Mouse (Mus musculus): Measurements from ENCODE around the gene Pla1a. TPM values are rescaled to one million over a fixed set of nuclear protein-coding genes. Genes with fewer than 3 reads are reported as not detected.

Pla1a gene
- polyA plus RNA-seq, 1 experiment from 2014 or later = 0.38 TPM

- no peaks in the 10 kb centered on the region for H3K9me3 ChIP-seq (ENCODE audit: control insufficient read depth, low read length)
- peaks cover 9% of the 10 kb centered on the region for H3K4me1 ChIP-seq (replicated peaks; ENCODE audit: control insufficient read depth, insufficient read depth, low read length)
- no peak overlapping the region for H3K9ac ChIP-seq (replicated peaks; ENCODE audit: low read depth, low read length)
- no peak overlapping the region for H3K27ac ChIP-seq (ENCODE audit: low read length)
- 97% methylated on average over 1 of the region's 2 CpGs for WGBS
- no peak for ATAC-seq
- no peak overlapping the region for H3K4me2 ChIP-seq (ENCODE audit: low read length)
- H3K4me3 ChIP-seq (replicated peaks; ENCODE audit: low read length) = no peak overlapping the region
- no peaks in the 10 kb centered on the region for H3K27me3 ChIP-seq (replicated peaks; ENCODE audit: control insufficient read depth, insufficient read depth, low read length)
- peaks cover 15% of the 10 kb centered on the region for H3K36me3 ChIP-seq (ENCODE audit: control insufficient read depth, insufficient read depth)
Observed at GRCm38 (mm10) chr16:38349881-38350280, 83.1 kb downstream of the Pla1a start.

- no peaks in the 10 kb centered on the region for H3K27me3 ChIP-seq (replicated peaks; ENCODE audit: control insufficient read depth, insufficient read depth, low read length)
- ATAC-seq = no peak
- H3K4me2 ChIP-seq (ENCODE audit: low read length) = no peak overlapping the region
- no peak overlapping the region for H3K9ac ChIP-seq (replicated peaks; ENCODE audit: low read depth, low read length)
- peaks cover 9% of the 10 kb centered on the region for H3K4me1 ChIP-seq (replicated peaks; ENCODE audit: control insufficient read depth, insufficient read depth, low read length)
- H3K36me3 ChIP-seq (ENCODE audit: control insufficient read depth, insufficient read depth) = peaks cover 15% of the 10 kb centered on the region
- 94% methylated on average over 9 of the region's 9 CpGs for WGBS
- H3K4me3 ChIP-seq (replicated peaks; ENCODE audit: low read length) = no peak overlapping the region
- no peaks in the 10 kb centered on the region for H3K9me3 ChIP-seq (ENCODE audit: control insufficient read depth, low read length)
- no peak overlapping the region for H3K27ac ChIP-seq (ENCODE audit: low read length)
Observed at GRCm38 (mm10) chr16:38348217-38348761, 84.7 kb downstream of the Pla1a start.

GRCm38 (mm10) chr16:38347588-38347987 is 85.4 kb downstream of the Pla1a start:
- H3K4me3 ChIP-seq (replicated peaks; ENCODE audit: low read length) = peak overlapping the region; percentile 79
- H3K4me1 ChIP-seq (replicated peaks; ENCODE audit: control insufficient read depth, insufficient read depth, low read length) = peaks cover 9% of the 10 kb centered on the region
- no peaks in the 10 kb centered on the region for H3K9me3 ChIP-seq (ENCODE audit: control insufficient read depth, low read length)
- peaks cover 15% of the 10 kb centered on the region for H3K36me3 ChIP-seq (ENCODE audit: control insufficient read depth, insufficient read depth)
- H3K27me3 ChIP-seq (replicated peaks; ENCODE audit: control insufficient read depth, insufficient read depth, low read length) = no peaks in the 10 kb centered on the region
- WGBS = 64% methylated on average over 6 of the region's 6 CpGs
- no peak for ATAC-seq
- no peak overlapping the region; the same call in 1 of the 2 replicates for H3K9ac ChIP-seq (replicated peaks; ENCODE audit: low read depth, low read length)
- H3K4me2 ChIP-seq (ENCODE audit: low read length) = peak overlapping the region; percentile 70
- H3K27ac ChIP-seq (ENCODE audit: low read length) = no peak overlapping the region

- 3% methylated on average over 35 of the region's 35 CpGs for WGBS
- H3K4me2 ChIP-seq (ENCODE audit: low read length) = peak within 1 kb of the TSS; percentile 70
- H3K36me3 ChIP-seq (ENCODE audit: control insufficient read depth, insufficient read depth) = peaks cover 10% of the 10 kb centered on the region
- ATAC-seq = peak; percentile 99
- H3K4me3 ChIP-seq (replicated peaks; ENCODE audit: low read length) = peak within 1 kb of the TSS; percentile 79
- H3K4me1 ChIP-seq (replicated peaks; ENCODE audit: control insufficient read depth, insufficient read depth, low read length) = peaks cover 13% of the 10 kb centered on the region
- no peaks in the 10 kb centered on the region for H3K27me3 ChIP-seq (replicated peaks; ENCODE audit: control insufficient read depth, insufficient read depth, low read length)
- peak within 1 kb of the TSS; percentile 79 for H3K27ac ChIP-seq (ENCODE audit: low read length)
- no peaks in the 10 kb centered on the region for H3K9me3 ChIP-seq (ENCODE audit: control insufficient read depth, low read length)
- H3K9ac ChIP-seq (replicated peaks; ENCODE audit: low read depth, low read length) = peak within 1 kb of the TSS; percentile 79
Observed at GRCm38 (mm10) chr16:38346529-38347325, 86.2 kb downstream of the Pla1a start, which contains the start of the genes Cox17 and Gm21987. Gene Cox17, plus strand, starts transcription at chr16:38346991. Gene Gm21987, plus strand, starts transcription at chr16:38347040.

Other genes starting within 250 kb of the Pla1a start
- not detected in 2 replicates for gene Nr1i2, start 138.3 kb downstream of the Pla1a start, polyA plus RNA-seq (2015; fragmentation: Nextera tagmentation; extraction: Ambion mirVana)
- 0.43 and 0.66 TPM in 2 replicates for gene Maats1, start 91.0 kb downstream of the Pla1a start, polyA plus RNA-seq (2015; fragmentation: Nextera tagmentation; extraction: Ambion mirVana)
- gene Cox17, start 86.2 kb downstream of the Pla1a start, polyA plus RNA-seq (2015; fragmentation: Nextera tagmentation; extraction: Ambion mirVana) = 85.4 and 88.6 TPM in 2 replicates
- gene Gm21987, start 86.1 kb downstream of the Pla1a start, polyA plus RNA-seq (2015; fragmentation: Nextera tagmentation; extraction: Ambion mirVana) = not detected in 2 replicates
- 0.31 and 0.51 TPM in 2 replicates for gene Popdc2, start 70.9 kb downstream of the Pla1a start, polyA plus RNA-seq (2015; fragmentation: Nextera tagmentation; extraction: Ambion mirVana)
- 136 and 140 TPM in 2 replicates for gene Adprh, start 19.6 kb upstream of the Pla1a start, polyA plus RNA-seq (2015; fragmentation: Nextera tagmentation; extraction: Ambion mirVana)
- gene Cd80, start 22.4 kb upstream of the Pla1a start, polyA plus RNA-seq (2015; fragmentation: Nextera tagmentation; extraction: Ambion mirVana) = 0.41 and 0.52 TPM in 2 replicates
- gene Timmdc1, start 89.5 kb upstream of the Pla1a start, polyA plus RNA-seq (2015; fragmentation: Nextera tagmentation; extraction: Ambion mirVana) = 34.2 and 36.6 TPM in 2 replicates
- gene Poglut1, start 117.1 kb upstream of the Pla1a start, polyA plus RNA-seq (2015; fragmentation: Nextera tagmentation; extraction: Ambion mirVana) = 66.0 and 70.5 TPM in 2 replicates
- gene Tmem39a, start 125.6 kb upstream of the Pla1a start, polyA plus RNA-seq (2015; fragmentation: Nextera tagmentation; extraction: Ambion mirVana) = 37.3 and 46.2 TPM in 2 replicates

Data from forebrain, embryonic 16.5 days (tissue).